Mouse (Mus musculus): ENCODE results near the gene Rnf220. TPM values are rescaled to one million over a fixed set of nuclear protein-coding genes. Genes with fewer than 3 reads are reported as not detected.

The Rnf220 gene
- polyA plus RNA-seq, 1 experiment from 2014 or later: 68.7 TPM

- peak overlapping the region; percentile 80 for H3K4me3 ChIP-seq (replicated peaks)
- peak overlapping the region; percentile 72 for H3K4me2 ChIP-seq
- peaks cover 28% of the 10 kb centered on the region for H3K4me1 ChIP-seq
- ATAC-seq (replicated peaks; ENCODE audit: low FRiP score): no peak
- H3K9ac ChIP-seq: no peak overlapping the region
- WGBS: 73% methylated on average over 1 of the region's 1 CpGs
- no peaks in the 10 kb centered on the region for H3K9me3 ChIP-seq (replicated peaks)
- no peaks in the 10 kb centered on the region; the same call in 1 of the 2 replicates for H3K27me3 ChIP-seq
- no peaks in the 10 kb centered on the region for H3K36me3 ChIP-seq
- H3K27ac ChIP-seq: no peak overlapping the region
These were observed 245.9 kb downstream of the Rnf220 start for GRCm38 (mm10) chr4:117250982-117251381.

- H3K36me3 ChIP-seq: no peaks in the 10 kb centered on the region
- no peak overlapping the region for H3K27ac ChIP-seq
- H3K4me2 ChIP-seq: no peak overlapping the region
- peaks cover 8% of the 10 kb centered on the region; the same call in 1 of the 2 replicates for H3K4me1 ChIP-seq
- H3K9ac ChIP-seq: no peak overlapping the region
- no peaks in the 10 kb centered on the region for H3K27me3 ChIP-seq
- H3K4me3 ChIP-seq (replicated peaks): no peak overlapping the region
- no peak for ATAC-seq (replicated peaks; ENCODE audit: low FRiP score)
- no peaks in the 10 kb centered on the region for H3K9me3 ChIP-seq (replicated peaks)
- 84% methylated on average over 6 of the region's 6 CpGs for WGBS
These were observed 256.0 kb downstream of the Rnf220 start for GRCm38 (mm10) chr4:117240867-117241266.

GRCm38 (mm10) chr4:117239153-117239552 is 257.7 kb downstream of the Rnf220 start:
- Histone ChIP-seq H3K27ac (no peak overlapping the region), H3K9me3 (replicated peaks) (no peaks in the 10 kb centered on the region), H3K36me3 (no peaks in the 10 kb centered on the region), H3K9ac (no peak overlapping the region), H3K27me3 (peaks cover 2% of the 10 kb centered on the region; the same call in 1 of the 2 replicates), H3K4me2 (no peak overlapping the region), H3K4me1 (peaks cover 8% of the 10 kb centered on the region; the same call in 1 of the 2 replicates), H3K4me3 (replicated peaks) (no peak overlapping the region)
- 48% methylated on average over 2 of the region's 2 CpGs for WGBS
- ATAC-seq (replicated peaks; ENCODE audit: low FRiP score): no peak

GRCm38 (mm10) chr4:117235822-117236221 is 261.0 kb downstream of the Rnf220 start:
- H3K9me3 ChIP-seq (replicated peaks): no peaks in the 10 kb centered on the region
- H3K36me3 ChIP-seq: no peaks in the 10 kb centered on the region
- no peak overlapping the region for H3K9ac ChIP-seq
- no peak for ATAC-seq (replicated peaks; ENCODE audit: low FRiP score)
- no peak overlapping the region for H3K4me3 ChIP-seq (replicated peaks)
- H3K4me2 ChIP-seq: no peak overlapping the region
- H3K27ac ChIP-seq: no peak overlapping the region
- H3K4me1 ChIP-seq: 0 out of 2 replicates have a peak, but pooled peaks cover 3% of the 10 kb centered on the region
- WGBS: 42% methylated on average over 4 of the region's 4 CpGs
- peaks cover 2% of the 10 kb centered on the region; the same call in 1 of the 2 replicates for H3K27me3 ChIP-seq

GRCm38 (mm10) chr4:117234166-117234741 is 262.6 kb downstream of the Rnf220 start:
- Histone ChIP-seq H3K4me3 (replicated peaks) (no peak overlapping the region), H3K4me2 (no peak overlapping the region), H3K4me1 (0 out of 2 replicates have a peak, but pooled peaks cover 3% of the 10 kb centered on the region), H3K27ac (no peak overlapping the region), H3K36me3 (no peaks in the 10 kb centered on the region), H3K9ac (no peak overlapping the region), H3K27me3 (peaks cover 2% of the 10 kb centered on the region; the same call in 1 of the 2 replicates), H3K9me3 (replicated peaks) (no peaks in the 10 kb centered on the region)
- WGBS: 23% methylated on average over 7 of the region's 7 CpGs
- ATAC-seq (replicated peaks; ENCODE audit: low FRiP score): no peak

GRCm38 (mm10) chr4:117231208-117231607 is 265.6 kb downstream of the Rnf220 start:
- H3K4me3 ChIP-seq (replicated peaks): no peak overlapping the region
- no peak overlapping the region for H3K4me2 ChIP-seq
- H3K27me3 ChIP-seq: peaks cover 5% of the 10 kb centered on the region; the same call in 1 of the 2 replicates
- no peaks in the 10 kb centered on the region for H3K9me3 ChIP-seq (replicated peaks)
- no peak for ATAC-seq (replicated peaks; ENCODE audit: low FRiP score)
- 66% methylated on average over 2 of the region's 2 CpGs for WGBS
- no peak overlapping the region for H3K27ac ChIP-seq
- no peaks in the 10 kb centered on the region for H3K36me3 ChIP-seq
- H3K4me1 ChIP-seq: 0 out of 2 replicates have a peak, but pooled peaks cover 3% of the 10 kb centered on the region
- no peak overlapping the region for H3K9ac ChIP-seq

- Histone ChIP-seq H3K9ac (no peak overlapping the region), H3K4me3 (replicated peaks) (no peak overlapping the region), H3K27me3 (peaks cover 5% of the 10 kb centered on the region; the same call in 1 of the 2 replicates), H3K27ac (no peak overlapping the region), H3K4me1 (no peaks in the 10 kb centered on the region), H3K36me3 (no peaks in the 10 kb centered on the region), H3K9me3 (replicated peaks) (no peaks in the 10 kb centered on the region), H3K4me2 (no peak overlapping the region)
- WGBS: 63% methylated on average over 10 of the region's 10 CpGs
- no peak for ATAC-seq (replicated peaks; ENCODE audit: low FRiP score)
These were observed 266.5 kb downstream of the Rnf220 start for GRCm38 (mm10) chr4:117230331-117230730.

GRCm38 (mm10) chr4:117229590-117229989 is 267.3 kb downstream of the Rnf220 start:
- Histone ChIP-seq H3K4me2 (no peak overlapping the region), H3K27ac (no peak overlapping the region)
- no peak for ATAC-seq (replicated peaks; ENCODE audit: low FRiP score)

GRCm38 (mm10) chr4:117225250-117225649 is 271.6 kb downstream of the Rnf220 start:
- Histone ChIP-seq H3K9ac (no peak overlapping the region), H3K4me1 (no peaks in the 10 kb centered on the region), H3K36me3 (no peaks in the 10 kb centered on the region), H3K4me3 (replicated peaks) (no peak overlapping the region), H3K27me3 (0 out of 2 replicates have a peak, but pooled peaks cover 2% of the 10 kb centered on the region), H3K27ac (no peak overlapping the region), H3K9me3 (replicated peaks) (no peaks in the 10 kb centered on the region), H3K4me2 (no peak overlapping the region)
- no peak for ATAC-seq (replicated peaks; ENCODE audit: low FRiP score)

More at GRCm38 (mm10) chr4:117229590-117229989, 267.3 kb downstream of the Rnf220 start:
- no peaks in the 10 kb centered on the region for H3K4me1 ChIP-seq
- H3K9ac ChIP-seq: no peak overlapping the region
- H3K4me3 ChIP-seq (replicated peaks): no peak overlapping the region
- H3K36me3 ChIP-seq: no peaks in the 10 kb centered on the region
- whole genome bisulfite sequencing: 68% methylated on average over 15 of the region's 15 CpGs
- H3K27me3 ChIP-seq: peaks cover 5% of the 10 kb centered on the region; the same call in 1 of the 2 replicates
- H3K9me3 ChIP-seq (replicated peaks): no peaks in the 10 kb centered on the region

- 77% methylated on average over 8 of the region's 8 CpGs for WGBS
- no peak overlapping the region for H3K9ac ChIP-seq
- H3K36me3 ChIP-seq: no peaks in the 10 kb centered on the region
- ATAC-seq (replicated peaks; ENCODE audit: low FRiP score): no peak
- H3K4me3 ChIP-seq (replicated peaks): no peak overlapping the region
- no peak overlapping the region for H3K27ac ChIP-seq
- H3K4me1 ChIP-seq: no peaks in the 10 kb centered on the region
- H3K9me3 ChIP-seq (replicated peaks): no peaks in the 10 kb centered on the region
- no peak overlapping the region for H3K4me2 ChIP-seq
- 0 out of 2 replicates have a peak, but pooled peaks cover 2% of the 10 kb centered on the region for H3K27me3 ChIP-seq
These were observed 272.7 kb downstream of the Rnf220 start for GRCm38 (mm10) chr4:117224122-117224521.

GRCm38 (mm10) chr4:117223001-117223400 is 273.9 kb downstream of the Rnf220 start:
- Histone ChIP-seq H3K36me3 (no peaks in the 10 kb centered on the region), H3K27me3 (no peaks in the 10 kb centered on the region), H3K4me2 (no peak overlapping the region), H3K4me3 (replicated peaks) (no peak overlapping the region), H3K27ac (no peak overlapping the region), H3K9me3 (replicated peaks) (no peaks in the 10 kb centered on the region), H3K9ac (no peak overlapping the region), H3K4me1 (peaks cover 6% of the 10 kb centered on the region)
- no peak for ATAC-seq (replicated peaks; ENCODE audit: low FRiP score)
- 24% methylated on average over 5 of the region's 5 CpGs for WGBS

GRCm38 (mm10) chr4:117221836-117222235 is 275.0 kb downstream of the Rnf220 start:
- WGBS: 88% methylated on average over 9 of the region's 9 CpGs
- no peak overlapping the region for H3K4me3 ChIP-seq (replicated peaks)

More at GRCm38 (mm10) chr4:117221836-117222235, 275.0 kb downstream of the Rnf220 start:
- Histone ChIP-seq H3K27me3 (no peaks in the 10 kb centered on the region), H3K4me2 (no peak overlapping the region), H3K4me1 (peaks cover 6% of the 10 kb centered on the region), H3K9ac (no peak overlapping the region), H3K27ac (no peak overlapping the region), H3K9me3 (replicated peaks) (no peaks in the 10 kb centered on the region), H3K36me3 (no peaks in the 10 kb centered on the region)
- no peak for ATAC-seq (replicated peaks; ENCODE audit: low FRiP score)

All from kidney, embryonic 15.5 days (tissue).